Mouse (Mus musculus): ENCODE data around the gene Cd81. TPM values are rescaled to one million over a fixed set of nuclear protein-coding genes. Genes with fewer than 3 reads are reported as not detected.

Cd81 gene
- total and polyA plus RNA-seq, 3 experiments: 105 to 133 TPM; not detected in 1

DNA sequence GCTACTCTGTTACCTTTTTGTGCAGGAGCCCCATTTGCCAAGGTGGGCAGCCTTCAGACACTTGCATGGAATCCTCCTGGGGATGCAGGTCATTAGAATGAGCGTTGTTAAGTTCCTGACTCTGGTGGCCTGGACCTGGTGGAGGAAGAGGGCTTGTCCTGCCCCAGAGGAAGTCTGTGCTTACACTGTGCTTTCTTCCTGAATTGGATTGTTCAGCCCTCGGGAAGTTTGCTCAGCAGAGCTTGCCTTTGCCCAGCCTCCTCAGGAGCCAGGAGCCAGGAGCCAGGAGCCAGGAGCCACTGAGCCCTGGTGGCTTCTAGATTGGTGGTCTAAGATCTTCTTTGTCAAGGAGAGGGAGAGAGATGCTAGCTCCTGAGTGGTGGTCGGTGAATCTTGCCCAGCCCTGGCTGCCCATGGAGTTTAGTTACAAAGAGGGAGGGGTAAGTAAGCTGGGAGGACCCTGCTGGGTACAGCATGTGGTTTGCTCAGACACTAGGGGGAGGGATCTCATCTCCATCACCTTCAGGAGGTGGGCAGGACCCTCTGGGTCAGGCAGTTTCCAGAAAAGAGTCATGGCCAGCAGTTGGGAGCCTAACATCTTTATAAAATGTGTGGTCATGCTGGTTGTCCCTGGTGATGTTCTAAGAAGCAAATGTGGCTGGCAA, 56.6 kb downstream of the Cd81 start:
- no peak for DNase-seq (ENCODE audit: low read depth, low spot score)
- TF ChIP-seq UBTF (IDR thresholded peaks at IDR 0.05; ENCODE audit: borderline replicate concordance, insufficient read depth, low read depth, low read length): no peak
- TF ChIP-seq MAZ (IDR thresholded peaks at IDR 0.05; ENCODE audit: low read depth, low read length): no peak
- TF ChIP-seq CHD1 (IDR thresholded peaks at IDR 0.05; ENCODE audit: low read depth, low read length): no peak
- TF ChIP-seq MYC (IDR thresholded peaks at IDR 0.05; ENCODE audit: low read depth, low read length): no peak
- Histone ChIP-seq H3K79me2 (ENCODE audit: control insufficient read depth, insufficient read depth, low read length, poor library complexity) (no peaks in the 10 kb centered on the region), H3K36me3 (ENCODE audit: control insufficient read depth in 1 of 2, insufficient read depth in 2 of 2, low read length in 2 of 2) (peaks cover 0 to 15% of the 10 kb centered on the region in 2 experiments; a peak in 2 of 4 replicates), H3K9me3 (replicated peaks; ENCODE audit: insufficient read depth, low read length) (no peaks in the 10 kb centered on the region), H3K27me3 (ENCODE audit: control insufficient read depth in 1 of 2, insufficient read depth in 2 of 2, low read length in 2 of 2) (peaks cover 0 to 1% of the 10 kb centered on the region in 2 experiments; a peak in 1 of 4 replicates), H3K4me3 (ENCODE audit: control insufficient read depth in 1 of 2, insufficient read depth in 1 of 2, low read depth in 2 of 2, low read length in 2 of 2) (no peak overlapping the region), H3K9ac (ENCODE audit: control insufficient read depth, low read depth, low read length, poor library complexity, severe bottlenecking) (no peak overlapping the region), H3K4me1 (ENCODE audit: control insufficient read depth in 1 of 2, insufficient read depth in 2 of 2, low read length in 2 of 2) (peaks cover 13 to 28% of the 10 kb centered on the region in 2 experiments), H3K27ac (ENCODE audit: control insufficient read depth, low read depth, low read length) (no peak overlapping the region)

DNA sequence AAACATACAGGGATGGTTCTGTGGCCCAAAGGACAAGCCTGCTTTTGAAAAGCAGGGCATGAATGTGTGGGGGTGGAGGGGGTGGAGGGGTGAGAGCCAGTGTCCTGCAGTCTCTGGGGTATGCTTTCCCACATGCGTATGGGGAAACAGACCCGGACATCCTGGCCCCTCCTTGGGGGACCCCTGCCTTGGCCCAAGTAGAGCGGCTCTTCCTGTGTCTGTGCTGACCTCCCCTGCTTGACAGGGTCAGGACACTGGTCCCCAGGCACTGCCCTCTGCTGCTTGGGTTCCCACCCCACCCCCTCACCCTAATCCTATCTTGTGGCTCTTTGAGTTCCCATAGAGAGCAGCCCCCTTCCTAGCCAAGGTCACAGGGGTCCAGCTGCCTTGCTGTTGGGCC, 57.2 kb downstream of the Cd81 start:
- H3K36me3 ChIP-seq (ENCODE audit: control insufficient read depth in 1 of 2, insufficient read depth in 2 of 2, low read length in 2 of 2): peaks cover 0 to 15% of the 10 kb centered on the region in 2 experiments; a peak in 2 of 4 replicates
- no peak for DNase-seq (ENCODE audit: low read depth, low spot score)
- H3K4me3 ChIP-seq (ENCODE audit: control insufficient read depth in 1 of 2, insufficient read depth in 1 of 2, low read depth in 2 of 2, low read length in 2 of 2): no peak overlapping the region
- peaks cover 0 to 1% of the 10 kb centered on the region in 2 experiments; a peak in 1 of 4 replicates for H3K27me3 ChIP-seq (ENCODE audit: control insufficient read depth in 1 of 2, insufficient read depth in 2 of 2, low read length in 2 of 2)
- no peaks in the 10 kb centered on the region for H3K79me2 ChIP-seq (ENCODE audit: control insufficient read depth, insufficient read depth, low read length, poor library complexity)
- no peak overlapping the region for H3K9ac ChIP-seq (ENCODE audit: control insufficient read depth, low read depth, low read length, poor library complexity, severe bottlenecking)
- no peak overlapping the region for H3K27ac ChIP-seq (ENCODE audit: control insufficient read depth, low read depth, low read length)
- TF ChIP-seq EP300 (IDR thresholded peaks at IDR 0.05; ENCODE audit: low read depth in 1 of 2, low read length in 2 of 2) (no peak), POLR2AphosphoS2 (IDR thresholded peaks at IDR 0.05; ENCODE audit: low read length) (no peak), ZMIZ1 (IDR thresholded peaks at IDR 0.05; ENCODE audit: low read depth, low read length) (no peak), POLR2AphosphoS5 (IDR thresholded peaks at IDR 0.05; ENCODE audit: borderline replicate concordance, low read depth, low read length) (no peak), HCFC1 (IDR thresholded peaks at IDR 0.05; ENCODE audit: low read depth, low read length) (no peak), JUND (IDR thresholded peaks at IDR 0.05; ENCODE audit: low read depth, low read length) (no peak), ELF1 (IDR thresholded peaks at IDR 0.05; ENCODE audit: low read depth, low read length) (no peak), RCOR1 (IDR thresholded peaks at IDR 0.05; ENCODE audit: low read depth, low read length) (no peak), SMC3 (IDR thresholded peaks at IDR 0.05; ENCODE audit: low read depth, low read length) (no peak), TCF12 (IDR thresholded peaks at IDR 0.05; ENCODE audit: low read depth, low read length) (no peak), ZKSCAN1 (IDR thresholded peaks at IDR 0.05; ENCODE audit: low read depth, low read length) (no peak), NRF1 (IDR thresholded peaks at IDR 0.05; ENCODE audit: insufficient read depth, low read depth, low read length, poor library complexity, severe bottlenecking) (no peak), BHLHE40 (IDR thresholded peaks at IDR 0.05; ENCODE audit: borderline replicate concordance, low read depth, low read length) (no peak), POLR2A (IDR thresholded peaks at IDR 0.05; ENCODE audit: control insufficient read depth in 1 of 2, insufficient read depth in 1 of 2, low read depth in 1 of 2, low read length in 2 of 2, poor library complexity in 1 of 2) (no peak), RAD21 (IDR thresholded peaks at IDR 0.05; ENCODE audit: low read depth, low read length) (no peak), TAL1 (IDR thresholded peaks at IDR 0.05; ENCODE audit: low read length) (no peak), CHD2 (IDR thresholded peaks at IDR 0.05; ENCODE audit: low read length) (no peak), SIN3A (IDR thresholded peaks at IDR 0.05; ENCODE audit: low read length) (no peak), KAT2A (conservative IDR thresholded peaks at IDR 0.05; ENCODE audit: low read depth, low read length) (no peak)
- no peaks in the 10 kb centered on the region for H3K9me3 ChIP-seq (replicated peaks; ENCODE audit: insufficient read depth, low read length)
- peaks cover 13 to 27% of the 10 kb centered on the region in 2 experiments for H3K4me1 ChIP-seq (ENCODE audit: control insufficient read depth in 1 of 2, insufficient read depth in 2 of 2, low read length in 2 of 2)

Data from MEL (cell line).